Mouse (Mus musculus): ENCODE measurements around the gene Trim41.

DNA sequence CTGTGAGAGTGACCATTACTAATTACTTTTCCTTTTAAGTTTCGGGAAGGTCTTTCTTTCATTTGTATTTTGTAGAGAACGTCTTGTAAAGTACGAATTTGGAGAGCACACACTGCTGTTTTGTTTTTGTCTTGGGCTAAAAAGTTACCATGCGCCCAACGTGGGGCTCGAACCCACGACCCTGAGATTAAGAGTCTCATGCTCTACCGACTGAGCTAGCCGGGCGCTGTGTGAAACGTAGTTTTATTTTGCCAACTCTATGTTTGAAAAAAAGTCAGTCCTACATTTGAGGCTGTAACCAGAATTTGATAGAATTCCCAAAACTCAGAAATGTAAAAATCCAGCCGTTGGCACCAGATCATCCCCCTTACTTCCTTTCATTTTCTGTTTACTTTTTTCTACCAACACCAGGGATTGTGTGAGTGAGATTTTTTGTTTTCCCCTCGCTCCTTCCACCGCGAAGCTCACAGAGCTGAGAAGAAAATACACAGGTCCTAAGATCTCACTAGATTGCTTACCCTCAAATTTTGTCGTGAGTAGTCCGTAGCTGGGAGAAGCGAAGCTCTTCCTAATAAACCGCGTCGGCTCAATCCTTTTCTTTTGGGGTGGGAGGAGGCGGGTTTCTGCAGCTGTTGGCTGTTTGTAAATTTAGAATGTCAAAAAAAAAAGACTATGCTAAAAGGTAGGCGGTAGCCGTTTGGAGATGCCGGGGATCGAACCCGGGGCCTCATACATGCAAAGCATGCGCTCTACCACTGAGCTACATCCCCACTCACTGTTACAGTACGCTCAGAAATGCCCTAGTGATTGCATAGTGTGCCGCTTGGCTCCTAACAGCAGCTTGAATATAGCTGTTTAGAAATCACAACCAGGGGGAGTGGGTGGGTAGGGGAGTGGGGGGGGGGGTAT lies 16.8 kb upstream of the Trim41 start:
- TF ChIP-seq POLR2A (IDR thresholded peaks at IDR 0.05; ENCODE audit: borderline replicate concordance, insufficient read depth, low read length) (no peak), CTCF (IDR thresholded peaks at IDR 0.05; ENCODE audit: borderline replicate concordance, insufficient read depth, low read depth, low read length) (no peak)
